ENCODE assay signal across 8 mouse cellular contexts in genomic region chr10:127617294-127617693, GRCm38 (mm10). TPM values are rescaled to one million over a fixed set of nuclear protein-coding genes. Genes with fewer than 3 reads are reported as not detected.
DNase-seq lines count a peak whose midpoint lies in the region; ATAC-seq and TF ChIP-seq lines count a peak whose summit lies in the region.

No protein-coding gene starts in this region.

- H3K27me3 ChIP-seq in heart, adult 2 months (ENCODE audit: control insufficient read depth, insufficient read depth, low read length) = no peaks in the 10 kb centered on the region
- H3K27me3 ChIP-seq in midbrain, embryonic 10.5 days (ENCODE audit: low read depth, poor library complexity, severe bottlenecking) = no peaks in the 10 kb centered on the region
- H3K27me3 ChIP-seq in midbrain, embryonic 11.5 days (ENCODE audit: control insufficient read depth, insufficient read depth, low read length) = no peaks in the 10 kb centered on the region
- H3K27me3 ChIP-seq in limb, embryonic 12.5 days = no peaks in the 10 kb centered on the region
- H3K27me3 ChIP-seq in stomach, postnatal 0 days (ENCODE audit: control insufficient read depth, insufficient read depth, low read length) = no peaks in the 10 kb centered on the region

- no peak overlapping the region for H3K4me3 ChIP-seq in heart, adult 2 months
- no peak overlapping the region for H3K4me3 ChIP-seq in midbrain, embryonic 10.5 days
- H3K4me3 ChIP-seq in midbrain, embryonic 11.5 days (ENCODE audit: low read depth, low read length) = no peak overlapping the region
- H3K4me3 ChIP-seq in limb, embryonic 12.5 days (replicated peaks) = no peak overlapping the region; the same call in 1 of the 2 replicates
- no peak overlapping the region for H3K4me3 ChIP-seq in stomach, postnatal 0 days (ENCODE audit: low read depth, low read length)

- no peak for TF ChIP-seq POLR2A in heart, adult 2 months (IDR thresholded peaks at IDR 0.05; ENCODE audit: insufficient read depth, low read depth, low read length)

- H3K36me3 ChIP-seq in heart, adult 2 months (ENCODE audit: control insufficient read depth, insufficient read depth, low read length) = no peaks in the 10 kb centered on the region
- peaks cover 20% of the 10 kb centered on the region for H3K36me3 ChIP-seq in midbrain, embryonic 10.5 days
- 0 out of 2 replicates have a peak, but pooled peaks cover 2% of the 10 kb centered on the region for H3K36me3 ChIP-seq in midbrain, embryonic 11.5 days (ENCODE audit: control insufficient read depth, insufficient read depth, low read length)
- peaks cover 16% of the 10 kb centered on the region for H3K36me3 ChIP-seq in limb, embryonic 12.5 days
- H3K36me3 ChIP-seq in stomach, postnatal 0 days (ENCODE audit: control insufficient read depth, insufficient read depth, low read length) = no peaks in the 10 kb centered on the region

- intact Hi-C loops in heart, adult 2 months (cut with DNase I) = no loop called here
- intact Hi-C loops in heart, postnatal 14 days (cut with DNase I) = no loop called here

- H3K9me3 ChIP-seq in midbrain, embryonic 10.5 days (replicated peaks) = no peaks in the 10 kb centered on the region
- no peaks in the 10 kb centered on the region for H3K9me3 ChIP-seq in midbrain, embryonic 11.5 days (ENCODE audit: control insufficient read depth, low read length)
- H3K9me3 ChIP-seq in limb, embryonic 12.5 days = no peaks in the 10 kb centered on the region
- H3K9me3 ChIP-seq in stomach, postnatal 0 days (ENCODE audit: control insufficient read depth, low read length) = no peaks in the 10 kb centered on the region

- ATAC-seq in midbrain, embryonic 11.5 days (ENCODE audit: low FRiP score) = no peak
- no peak for ATAC-seq in limb, embryonic 12.5 days (ENCODE audit: insufficient number of reproducible peaks, insufficient read depth, low FRiP score, low TSS enrichment, low read depth)
- no peak for ATAC-seq in stomach, postnatal 0 days (ENCODE audit: low FRiP score, low TSS enrichment)

- no peaks in the 10 kb centered on the region for H3K79me2 ChIP-seq in heart, adult 2 months (replicated peaks; ENCODE audit: control insufficient read depth, insufficient read depth, low read length)

- no peak for TF ChIP-seq CTCF in heart, adult 2 months (IDR thresholded peaks at IDR 0.05)
- TF ChIP-seq CTCF in stomach, postnatal 0 days (IDR thresholded peaks at IDR 0.05; ENCODE audit: low read depth) = no peak

- H3K27ac ChIP-seq in heart, adult 2 months = peak overlapping the region; percentile 26
- H3K27ac ChIP-seq in midbrain, embryonic 10.5 days (replicated peaks) = peak overlapping the region; percentile 69
- no peak overlapping the region for H3K27ac ChIP-seq in midbrain, embryonic 11.5 days (ENCODE audit: low read depth, low read length)
- H3K27ac ChIP-seq in limb, embryonic 12.5 days = peak overlapping the region; percentile 90; the same call in 1 of the 2 replicates
- H3K27ac ChIP-seq in stomach, postnatal 0 days (replicated peaks) = peak overlapping the region; percentile 6; the same call in 1 of the 2 replicates

- WGBS in heart, adult 2 months = 39% methylated on average over 4 of the region's 4 CpGs
- 68% methylated on average over 4 of the region's 4 CpGs for WGBS in midbrain, embryonic 10.5 days
- WGBS in midbrain, embryonic 11.5 days = 68% methylated on average over 4 of the region's 4 CpGs
- 58% methylated on average over 4 of the region's 4 CpGs for WGBS in limb, embryonic 12.5 days
- 41% methylated on average over 4 of the region's 4 CpGs for WGBS in stomach, postnatal 0 days

- no peak overlapping the region for H3K4me2 ChIP-seq in midbrain, embryonic 11.5 days
- H3K4me2 ChIP-seq in limb, embryonic 12.5 days = peak overlapping the region; percentile 93
- H3K4me2 ChIP-seq in stomach, postnatal 0 days (replicated peaks; ENCODE audit: low read depth) = 0 out of 2 replicates have a peak overlapping the region, but pooled peaks have one; percentile 17

- peaks cover 11% of the 10 kb centered on the region for H3K4me1 ChIP-seq in heart, adult 2 months (ENCODE audit: control insufficient read depth, insufficient read depth, low read length)
- H3K4me1 ChIP-seq in midbrain, embryonic 10.5 days = peaks cover 81% of the 10 kb centered on the region
- peaks cover 56% of the 10 kb centered on the region for H3K4me1 ChIP-seq in midbrain, embryonic 11.5 days (ENCODE audit: control insufficient read depth, insufficient read depth, low read length)
- H3K4me1 ChIP-seq in limb, embryonic 12.5 days (replicated peaks) = peaks cover 74% of the 10 kb centered on the region
- H3K4me1 ChIP-seq in stomach, postnatal 0 days (replicated peaks; ENCODE audit: control insufficient read depth, insufficient read depth) = peaks cover 29% of the 10 kb centered on the region

- TF ChIP-seq EP300 in heart, adult 2 months (IDR thresholded peaks at IDR 0.05; ENCODE audit: insufficient read depth, low read depth, low read length) = no peak
- TF ChIP-seq EP300 in stomach, postnatal 0 days (optimal IDR thresholded peaks at IDR 0.05) = no peak

- DNase-seq in heart, adult 2 months = no peak
- no peak for DNase-seq in heart, postnatal 14 days
- DNase-seq in midbrain, embryonic 10.5 days (ENCODE audit: low spot score) = no peak
- DNase-seq in midbrain, embryonic 11.5 days (ENCODE audit: low spot score, missing footprints) = no peak
- DNase-seq in stomach, postnatal 0 days (ENCODE audit: low spot score) = no peak
- no peak for DNase-seq in urinary bladder, postnatal 14 days (ENCODE audit: low spot score)
- DNase-seq in gastrocnemius, adult 18-20 months (ENCODE audit: low spot score) = no peak

- H3K9ac ChIP-seq in heart, adult 2 months (ENCODE audit: low read depth, low read length) = no peak overlapping the region
- no peak overlapping the region for H3K9ac ChIP-seq in midbrain, embryonic 11.5 days (ENCODE audit: low read length)
- H3K9ac ChIP-seq in limb, embryonic 12.5 days (replicated peaks) = no peak overlapping the region
- no peak overlapping the region for H3K9ac ChIP-seq in stomach, postnatal 0 days (ENCODE audit: low read length)

RNA-seq across cellular contexts. Expression of gene Lrp1, which starts 3.7 kb away (rescaled TPM):
- 10 to 100 TPM; 74.0 to 79.5 TPM for total RNA-seq in heart, adult 2 months (2021)
- 74.1 and 83.7 TPM in 2 replicates for polyA plus RNA-seq in heart, adult 2 months (2012; rRNA removed)
- 100 to 1,000 TPM in 1 of 2 experiments, 10 to 100 TPM in 1; 85.0 to 105 TPM for total RNA-seq in heart, postnatal 14 days (2021)
- polyA plus RNA-seq in midbrain, embryonic 10.5 days (2016; fragmentation: Nextera tagmentation; extraction: Ambion mirVana) = 54.9 and 69.8 TPM in 2 replicates
- polyA plus RNA-seq in midbrain, embryonic 11.5 days (2014; fragmentation: Nextera tagmentation; extraction: Ambion mirVana) = 52.2 and 58.8 TPM in 2 replicates
- polyA plus RNA-seq in limb, embryonic 12.5 days (2016; fragmentation: Nextera tagmentation; extraction: Ambion mirVana) = 87.6 and 94.7 TPM in 2 replicates
- 32.7 and 37.4 TPM in 2 replicates for polyA plus RNA-seq in stomach, postnatal 0 days (2015; fragmentation: Nextera tagmentation; extraction: Ambion mirVana)
- total RNA-seq in gastrocnemius, adult 18-20 months (2021) = 10 to 100 TPM; 40.8 to 43.4 TPM

RNA-seq across cellular contexts. Expression of gene Stat6, which starts 25.5 kb away (rescaled TPM):
- 10 to 100 TPM; 43.7 to 43.9 TPM for total RNA-seq in heart, adult 2 months (2021)
- 49.5 and 61.7 TPM in 2 replicates for polyA plus RNA-seq in heart, adult 2 months (2012; rRNA removed)
- 10 to 100 TPM; 46.9 to 49.9 TPM for total RNA-seq in heart, postnatal 14 days (2021)
- polyA plus RNA-seq in midbrain, embryonic 10.5 days (2016; fragmentation: Nextera tagmentation; extraction: Ambion mirVana) = 8.2 and 8.9 TPM in 2 replicates
- 5.7 and 6.9 TPM in 2 replicates for polyA plus RNA-seq in midbrain, embryonic 11.5 days (2014; fragmentation: Nextera tagmentation; extraction: Ambion mirVana)
- polyA plus RNA-seq in limb, embryonic 12.5 days (2016; fragmentation: Nextera tagmentation; extraction: Ambion mirVana) = 8.7 and 12.1 TPM in 2 replicates
- polyA plus RNA-seq in stomach, postnatal 0 days (2015; fragmentation: Nextera tagmentation; extraction: Ambion mirVana) = 31.4 and 34.6 TPM in 2 replicates
- 10 to 100 TPM; 16.0 to 17.9 TPM for total RNA-seq in gastrocnemius, adult 18-20 months (2021)

RNA-seq across cellular contexts. Expression of gene Nemp1, which starts 49.4 kb away (rescaled TPM):
- 1 to 10 TPM; 3.7 to 4.2 TPM for total RNA-seq in heart, adult 2 months (2021)
- polyA plus RNA-seq in heart, adult 2 months (2012; rRNA removed) = 2.2 and 4.0 TPM in 2 replicates
- total RNA-seq in heart, postnatal 14 days (2021) = 1 to 10 TPM; 4.2 to 4.7 TPM
- 9.0 TPM in 2 replicates for polyA plus RNA-seq in midbrain, embryonic 10.5 days (2016; fragmentation: Nextera tagmentation; extraction: Ambion mirVana)
- polyA plus RNA-seq in midbrain, embryonic 11.5 days (2014; fragmentation: Nextera tagmentation; extraction: Ambion mirVana) = 10.0 and 10.9 TPM in 2 replicates
- polyA plus RNA-seq in limb, embryonic 12.5 days (2016; fragmentation: Nextera tagmentation; extraction: Ambion mirVana) = 12.6 and 13.5 TPM in 2 replicates
- 4.1 and 4.5 TPM in 2 replicates for polyA plus RNA-seq in stomach, postnatal 0 days (2015; fragmentation: Nextera tagmentation; extraction: Ambion mirVana)
- total RNA-seq in gastrocnemius, adult 18-20 months (2021) = 1 to 10 TPM; 2.5 to 2.7 TPM

RNA-seq across cellular contexts. Expression of gene Nab2, which starts 51.1 kb away (rescaled TPM):
- total RNA-seq in heart, adult 2 months (2021) = 1 to 10 TPM; 5.0 to 6.3 TPM
- polyA plus RNA-seq in heart, adult 2 months (2012; rRNA removed) = 10.0 and 11.2 TPM in 2 replicates
- 1 to 10 TPM; 8.0 TPM for total RNA-seq in heart, postnatal 14 days (2021)
- polyA plus RNA-seq in midbrain, embryonic 10.5 days (2016; fragmentation: Nextera tagmentation; extraction: Ambion mirVana) = 3.9 and 4.4 TPM in 2 replicates
- polyA plus RNA-seq in midbrain, embryonic 11.5 days (2014; fragmentation: Nextera tagmentation; extraction: Ambion mirVana) = 2.1 and 2.2 TPM in 2 replicates
- 15.3 and 19.1 TPM in 2 replicates for polyA plus RNA-seq in limb, embryonic 12.5 days (2016; fragmentation: Nextera tagmentation; extraction: Ambion mirVana)
- 6.8 and 8.9 TPM in 2 replicates for polyA plus RNA-seq in stomach, postnatal 0 days (2015; fragmentation: Nextera tagmentation; extraction: Ambion mirVana)
- 1 to 10 TPM; 3.4 to 3.5 TPM for total RNA-seq in gastrocnemius, adult 18-20 months (2021)
